Mouse (Mus musculus): ENCODE measurements around the gene Ryr2. TPM values are rescaled to one million over a fixed set of nuclear protein-coding genes. Genes with fewer than 3 reads are reported as not detected.
"Not testable (repeated sequence)": the region's sequence is repeated elsewhere in the genome, so short reads cannot be mapped to it uniquely, and the experiment has no call there.

The Ryr2 gene
- polyA plus RNA-seq, 1 experiment from 2014 or later = 1.2 TPM

DNA sequence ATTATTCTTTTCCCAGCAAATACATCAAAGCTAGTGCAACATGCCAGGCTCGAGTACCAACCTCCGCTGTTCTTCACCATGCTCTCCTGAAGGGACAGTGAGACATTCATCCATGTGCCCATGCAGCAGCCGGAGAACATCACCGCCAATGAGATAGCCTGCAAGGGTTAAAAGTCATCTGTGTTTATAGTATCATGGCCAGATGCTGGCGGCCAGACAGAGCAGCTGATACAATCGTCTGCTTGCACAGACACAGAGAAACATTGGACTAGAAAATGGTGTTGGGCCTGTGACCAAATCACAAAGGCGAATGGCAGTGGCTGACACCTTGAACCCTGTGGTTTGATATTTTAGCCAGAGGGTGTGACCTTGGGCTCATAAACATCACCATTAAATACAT, 238.7 kb downstream of the Ryr2 start:
- Histone ChIP-seq H3K4me3 (no peak overlapping the region), H3K4me2 (replicated peaks) (no peak overlapping the region), H3K27ac (no peak overlapping the region), H3K9ac (no peak overlapping the region), H3K9me3 (no peaks in the 10 kb centered on the region), H3K4me1 (no peaks in the 10 kb centered on the region), H3K36me3 (no peaks in the 10 kb centered on the region), H3K27me3 (no peaks in the 10 kb centered on the region)
- 75% methylated on average over 7 of the region's 7 CpGs for WGBS
- no peak for ATAC-seq (ENCODE audit: insufficient number of reproducible peaks, insufficient read depth, low FRiP score, low TSS enrichment)

- Histone ChIP-seq H3K9me3 (no peaks in the 10 kb centered on the region), H3K4me1 (no peaks in the 10 kb centered on the region), H3K27ac (no peak overlapping the region), H3K36me3 (no peaks in the 10 kb centered on the region), H3K9ac (no peak overlapping the region), H3K4me2 (replicated peaks) (no peak overlapping the region), H3K4me3 (no peak overlapping the region), H3K27me3 (no peaks in the 10 kb centered on the region)
- WGBS = 82% methylated on average over 3 of the region's 3 CpGs
- no peak for ATAC-seq (ENCODE audit: insufficient number of reproducible peaks, insufficient read depth, low FRiP score, low TSS enrichment)
Measured at GRCm38 (mm10) chr13:11865261-11865660, 241.5 kb downstream of the Ryr2 start.

DNA sequence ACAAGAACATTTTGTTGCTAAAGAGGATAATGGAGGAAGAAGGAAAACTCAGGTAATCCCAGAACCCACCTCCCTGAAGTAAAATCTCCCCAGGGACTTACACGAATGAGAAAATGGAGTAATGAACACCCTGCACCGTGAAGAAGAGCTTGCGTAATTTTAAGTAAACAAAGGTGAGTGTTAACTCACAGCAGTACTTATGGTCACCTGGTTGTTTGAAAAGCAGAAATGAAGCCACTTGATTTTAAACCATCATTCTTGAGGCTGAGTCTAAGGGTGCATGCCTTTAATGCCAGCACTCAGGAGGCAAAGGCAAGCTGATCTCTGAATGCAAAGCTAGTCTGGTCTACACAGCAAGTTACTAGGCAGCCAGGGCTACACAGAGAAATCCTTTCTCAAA, 255.1 kb downstream of the Ryr2 start:
- H3K36me3 ChIP-seq = no peaks in the 10 kb centered on the region
- no peak for ATAC-seq (ENCODE audit: insufficient number of reproducible peaks, insufficient read depth, low FRiP score, low TSS enrichment)
- H3K4me1 ChIP-seq = no peaks in the 10 kb centered on the region
- WGBS = 85% methylated on average over 3 of the region's 3 CpGs
- H3K27me3 ChIP-seq = no peaks in the 10 kb centered on the region
- H3K4me3 ChIP-seq = no peak overlapping the region
- H3K27ac ChIP-seq = no peak overlapping the region
- H3K4me2 ChIP-seq (replicated peaks) = no peak overlapping the region
- no peak overlapping the region for H3K9ac ChIP-seq
- H3K9me3 ChIP-seq = no peaks in the 10 kb centered on the region

GRCm38 (mm10) chr13:11843889-11844288, 262.9 kb downstream of the Ryr2 start:
- whole genome bisulfite sequencing = 92% methylated on average over 1 of the region's 1 CpGs

DNA sequence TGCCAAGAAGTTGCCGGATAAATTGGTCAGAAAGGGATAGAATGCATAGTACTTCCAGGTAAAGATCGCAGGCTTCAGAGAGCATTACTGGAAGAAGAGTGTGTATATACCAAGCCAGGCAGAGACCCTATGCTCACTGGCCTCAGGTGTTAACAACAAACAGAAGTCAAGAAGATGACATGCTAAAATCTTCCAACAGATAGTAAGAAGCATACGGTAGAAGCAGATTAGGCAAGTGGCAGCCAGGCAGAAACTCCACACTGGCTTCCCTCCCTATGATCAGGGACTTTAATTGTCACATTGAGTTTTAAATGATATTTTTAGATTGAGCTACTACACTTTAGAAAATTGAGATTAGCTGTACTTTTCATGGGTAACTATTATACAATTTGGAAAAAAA, 268.9 kb downstream of the Ryr2 start:
- Histone ChIP-seq H3K27ac (no peak overlapping the region), H3K36me3 (no peaks in the 10 kb centered on the region), H3K4me1 (no peaks in the 10 kb centered on the region), H3K9ac (no peak overlapping the region), H3K4me2 (replicated peaks) (no peak overlapping the region), H3K4me3 (no peak overlapping the region), H3K27me3 (no peaks in the 10 kb centered on the region), H3K9me3 (no peaks in the 10 kb centered on the region)
- 96% methylated on average over 3 of the region's 3 CpGs for WGBS
- no peak for ATAC-seq (ENCODE audit: insufficient number of reproducible peaks, insufficient read depth, low FRiP score, low TSS enrichment)

More at GRCm38 (mm10) chr13:11843889-11844288, 262.9 kb downstream of the Ryr2 start:
- Histone ChIP-seq H3K27me3 (no peaks in the 10 kb centered on the region), H3K4me2 (replicated peaks) (no peak overlapping the region), H3K4me1 (no peaks in the 10 kb centered on the region), H3K9me3 (no peaks in the 10 kb centered on the region), H3K27ac (no peak overlapping the region), H3K9ac (no peak overlapping the region), H3K36me3 (no peaks in the 10 kb centered on the region), H3K4me3 (no peak overlapping the region)
- ATAC-seq (ENCODE audit: insufficient number of reproducible peaks, insufficient read depth, low FRiP score, low TSS enrichment) = no peak

GRCm38 (mm10) chr13:11837152-11837551, 269.6 kb downstream of the Ryr2 start:
- Histone ChIP-seq H3K9me3 (no peaks in the 10 kb centered on the region), H3K4me3 (no peak overlapping the region), H3K4me1 (no peaks in the 10 kb centered on the region), H3K27ac (no peak overlapping the region), H3K36me3 (no peaks in the 10 kb centered on the region), H3K27me3 (no peaks in the 10 kb centered on the region), H3K9ac (no peak overlapping the region), H3K4me2 (replicated peaks) (no peak overlapping the region)
- 79% methylated on average over 4 of the region's 4 CpGs for WGBS
- no peak for ATAC-seq (ENCODE audit: insufficient number of reproducible peaks, insufficient read depth, low FRiP score, low TSS enrichment)

DNA sequence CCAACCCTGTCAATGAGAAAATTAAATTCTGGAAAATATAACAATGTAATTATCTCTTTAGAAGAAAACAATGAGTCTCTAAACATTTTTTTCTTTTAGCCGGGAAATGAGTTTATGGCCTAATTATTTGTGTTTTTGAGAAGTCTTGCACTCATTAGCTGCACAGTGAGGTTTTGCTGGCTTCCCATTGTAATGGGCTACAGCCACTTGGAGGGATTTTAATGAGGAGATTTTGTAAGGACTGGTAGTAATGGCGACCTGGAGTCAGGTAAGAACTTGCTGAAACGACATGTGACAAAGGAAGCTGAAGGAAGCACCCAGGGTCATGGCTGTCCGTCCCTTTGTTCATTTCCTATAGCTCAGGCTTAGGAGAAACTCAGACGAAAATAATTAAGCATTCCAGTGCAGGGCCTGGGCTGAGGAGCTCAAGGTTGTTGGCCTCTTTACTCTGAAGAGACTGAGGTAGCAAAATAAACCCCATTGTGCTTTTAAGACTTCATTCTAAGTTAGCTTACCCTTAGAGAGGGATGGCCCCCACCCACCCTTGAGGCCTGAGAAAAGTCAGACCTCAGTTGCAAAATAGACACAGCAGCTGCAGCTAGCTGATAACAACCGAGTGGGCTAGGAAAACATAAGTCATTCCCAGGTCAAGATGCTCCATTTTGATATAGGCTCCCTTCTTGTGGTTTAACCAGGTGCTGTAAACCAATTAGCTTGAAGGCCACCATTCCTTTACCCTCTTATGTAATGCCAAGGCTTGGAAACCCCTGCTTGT, 270.3 kb downstream of the Ryr2 start:
- no peak for ATAC-seq (ENCODE audit: insufficient number of reproducible peaks, insufficient read depth, low FRiP score, low TSS enrichment)
- Histone ChIP-seq H3K4me3 (no peak overlapping the region), H3K27ac (no peak overlapping the region), H3K9me3 (no peaks in the 10 kb centered on the region), H3K4me2 (replicated peaks) (no peak overlapping the region), H3K9ac (no peak overlapping the region), H3K27me3 (no peaks in the 10 kb centered on the region), H3K4me1 (no peaks in the 10 kb centered on the region), H3K36me3 (no peaks in the 10 kb centered on the region)
- 51% methylated on average over 6 of the region's 6 CpGs for WGBS

GRCm38 (mm10) chr13:11831210-11831609, 275.5 kb downstream of the Ryr2 start:
- H3K4me2 ChIP-seq (replicated peaks) = no peak overlapping the region
- H3K9me3 ChIP-seq = no peaks in the 10 kb centered on the region
- no peaks in the 10 kb centered on the region for H3K27me3 ChIP-seq
- no peak overlapping the region for H3K4me3 ChIP-seq
- H3K27ac ChIP-seq = no peak overlapping the region
- no peak for ATAC-seq (ENCODE audit: insufficient number of reproducible peaks, insufficient read depth, low FRiP score, low TSS enrichment)
- no peaks in the 10 kb centered on the region for H3K4me1 ChIP-seq
- 87% methylated on average over 4 of the region's 4 CpGs for WGBS
- no peaks in the 10 kb centered on the region for H3K36me3 ChIP-seq
- H3K9ac ChIP-seq = no peak overlapping the region

DNA sequence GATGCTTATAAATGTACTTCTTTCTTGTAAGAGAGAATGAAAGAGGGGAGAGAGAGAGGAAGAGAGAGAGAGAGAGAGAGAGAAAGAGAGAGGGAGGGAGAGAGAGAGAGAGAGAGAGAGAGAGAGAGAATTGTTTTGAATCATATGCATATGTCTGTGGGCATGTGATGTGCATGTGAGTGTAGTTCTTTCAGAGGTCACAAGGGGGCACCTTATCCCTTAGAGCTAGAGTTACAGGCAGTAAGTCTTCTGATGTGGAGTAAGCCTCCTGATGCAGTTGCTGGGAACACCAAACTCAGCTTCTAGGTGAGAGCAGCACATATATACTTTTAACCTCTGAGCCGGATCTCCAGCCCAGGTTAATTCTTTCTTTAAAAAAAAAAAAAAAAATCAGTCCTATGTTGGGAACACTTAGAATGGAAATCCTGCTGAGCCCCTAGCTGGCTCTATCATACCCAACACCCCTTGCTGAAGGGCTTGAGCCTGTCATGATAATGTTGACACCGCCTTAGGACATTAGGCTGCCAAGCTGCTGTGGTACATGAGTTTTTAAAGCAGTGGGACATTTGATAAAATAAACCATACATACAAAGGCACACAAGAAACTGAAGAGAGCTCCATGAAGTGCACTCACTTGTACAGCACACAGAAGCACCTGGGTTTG, 281.1 kb downstream of the Ryr2 start:
- no peaks in the 10 kb centered on the region for H3K27me3 ChIP-seq
- H3K27ac ChIP-seq = no peak overlapping the region
- ATAC-seq (ENCODE audit: insufficient number of reproducible peaks, insufficient read depth, low FRiP score, low TSS enrichment) = no peak
- 90% methylated on average over 2 of the region's 2 CpGs for WGBS
- H3K4me3 ChIP-seq = no peak overlapping the region
- H3K36me3 ChIP-seq = no peaks in the 10 kb centered on the region
- H3K9me3 ChIP-seq = no peaks in the 10 kb centered on the region
- no peak overlapping the region for H3K4me2 ChIP-seq (replicated peaks)
- H3K9ac ChIP-seq = no peak overlapping the region
- no peaks in the 10 kb centered on the region for H3K4me1 ChIP-seq

- 66% methylated on average over 3 of the region's 3 CpGs for WGBS
- no peaks in the 10 kb centered on the region for H3K27me3 ChIP-seq
- H3K27ac ChIP-seq = no peak overlapping the region
- no peaks in the 10 kb centered on the region for H3K9me3 ChIP-seq
- no peak overlapping the region for H3K4me3 ChIP-seq
- no peaks in the 10 kb centered on the region for H3K36me3 ChIP-seq
- no peaks in the 10 kb centered on the region for H3K4me1 ChIP-seq
- no peak overlapping the region for H3K4me2 ChIP-seq (replicated peaks)
- H3K9ac ChIP-seq = no peak overlapping the region
- no peak for ATAC-seq (ENCODE audit: insufficient number of reproducible peaks, insufficient read depth, low FRiP score, low TSS enrichment)
Measured at GRCm38 (mm10) chr13:11818723-11819122, 288.0 kb downstream of the Ryr2 start.

DNA sequence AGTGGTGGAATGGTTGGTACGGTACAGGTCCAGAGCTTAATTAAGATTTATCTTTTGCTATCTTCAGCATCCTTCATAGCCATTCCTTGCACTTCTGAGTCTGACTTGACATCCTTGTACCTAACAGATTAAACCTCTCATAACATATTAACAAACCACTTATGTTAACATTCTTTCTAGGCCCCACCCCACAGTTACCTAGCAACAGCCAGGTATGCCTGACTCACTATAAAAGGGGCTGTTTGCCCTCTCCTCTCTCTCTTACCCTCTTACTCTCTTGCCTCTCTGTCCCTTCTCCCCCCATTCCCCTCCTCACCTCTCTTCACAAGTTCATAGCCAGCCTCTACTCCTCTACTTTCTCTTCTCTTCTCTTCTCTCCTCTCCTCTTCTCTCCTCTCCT, 297.4 kb downstream of the Ryr2 start:
- not testable (repeated sequence) for ATAC-seq (ENCODE audit: insufficient number of reproducible peaks, insufficient read depth, low FRiP score, low TSS enrichment); H3K27ac ChIP-seq; H3K27me3 ChIP-seq; H3K4me2 ChIP-seq (replicated peaks); H3K9ac ChIP-seq; H3K4me3 ChIP-seq; H3K9me3 ChIP-seq; H3K36me3 ChIP-seq; H3K4me1 ChIP-seq
- 82% methylated on average over 1 of the region's 1 CpGs for WGBS

DNA sequence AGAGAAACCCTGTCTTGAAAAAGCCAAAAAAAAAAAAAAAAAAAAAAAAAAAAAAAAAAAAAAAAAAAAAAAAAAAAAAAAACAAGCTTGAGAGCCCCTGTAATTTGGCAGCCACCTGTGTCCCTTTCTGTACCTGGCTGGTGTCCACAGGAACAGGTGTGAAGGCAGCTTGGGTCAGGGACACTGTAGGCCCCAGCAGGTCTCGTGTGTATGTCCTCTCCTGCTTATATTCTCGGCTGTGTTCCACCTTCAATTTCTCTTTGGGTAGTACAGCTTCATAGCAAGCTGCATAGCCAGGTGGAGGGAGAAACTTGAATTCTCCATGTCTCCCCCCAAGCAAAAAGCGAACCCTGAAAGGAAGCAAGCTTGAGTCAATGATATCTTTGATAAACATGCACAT, 314.2 kb downstream of the Ryr2 start:
- no peak overlapping the region for H3K27ac ChIP-seq
- no peaks in the 10 kb centered on the region for H3K27me3 ChIP-seq
- no peaks in the 10 kb centered on the region for H3K4me1 ChIP-seq
- no peak for ATAC-seq (ENCODE audit: insufficient number of reproducible peaks, insufficient read depth, low FRiP score, low TSS enrichment)
- no peak overlapping the region for H3K4me3 ChIP-seq
- no peaks in the 10 kb centered on the region for H3K9me3 ChIP-seq
- H3K4me2 ChIP-seq (replicated peaks) = no peak overlapping the region
- no peak overlapping the region for H3K9ac ChIP-seq
- H3K36me3 ChIP-seq = no peaks in the 10 kb centered on the region
- 88% methylated on average over 3 of the region's 3 CpGs for WGBS
